Mouse (Mus musculus): ENCODE measurements around the gene 2810021J22Rik. TPM values are rescaled to one million over a fixed set of nuclear protein-coding genes. Genes with fewer than 3 reads are reported as not detected.
A peak's percentile ranks its signal among the peaks of the same experiment; 100 is the strongest.

The 2810021J22Rik gene
- total RNA-seq, 2 experiments from 2014 or later, result 3.5 to 7.1 TPM

DNA sequence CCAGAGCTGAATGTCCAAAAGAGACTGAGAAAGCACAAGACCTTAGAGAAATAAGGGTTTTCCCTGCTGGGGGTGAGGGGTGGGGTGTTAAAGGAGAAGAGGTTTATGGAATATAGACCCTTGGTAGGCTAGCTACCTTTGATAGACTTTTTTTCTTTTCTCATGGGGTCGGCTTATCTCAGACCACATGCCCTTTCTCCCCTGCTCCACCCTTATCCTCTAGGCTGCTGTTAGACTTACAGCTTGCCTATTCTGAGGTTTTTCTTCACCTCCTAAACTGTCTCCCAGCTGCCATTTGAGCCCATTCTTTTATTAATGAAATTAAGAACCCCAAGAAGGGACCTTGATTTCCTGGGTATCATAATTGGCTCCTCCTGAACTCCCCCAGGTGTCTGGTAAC, 46.8 kb downstream of the 2810021J22Rik start:
- 0 out of 2 replicates have a peak, but pooled peaks have one; percentile 21 for ATAC-seq (replicated peaks; ENCODE audit: low FRiP score, low TSS enrichment, poor library complexity, severe bottlenecking)

DNA sequence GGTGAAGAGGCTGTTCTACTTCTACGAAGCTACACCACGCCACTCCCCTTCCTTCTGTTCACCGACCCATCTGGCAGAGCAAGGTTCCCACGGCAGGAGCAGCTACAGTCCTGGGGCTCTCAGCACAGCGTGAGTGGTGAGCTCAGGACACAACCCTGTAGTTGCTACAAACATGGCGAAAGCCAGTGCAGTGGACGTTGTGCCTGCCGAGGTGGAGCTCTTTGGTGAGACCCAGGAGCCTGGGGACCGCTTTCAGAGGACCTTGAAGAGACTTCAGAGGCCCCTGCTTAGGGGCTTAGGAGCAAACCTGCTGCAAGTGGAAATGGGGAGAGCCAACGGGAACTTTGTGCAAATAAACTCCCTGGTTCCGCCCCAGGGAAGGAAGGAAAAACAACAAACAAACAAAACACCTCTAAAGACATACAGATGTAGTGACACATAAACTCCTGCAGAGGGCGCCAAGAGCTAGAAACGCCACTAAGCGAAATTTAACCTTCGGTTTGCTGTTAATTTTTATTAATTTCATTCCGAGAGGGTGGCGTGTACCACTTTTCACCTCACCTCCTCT, 47.5 kb downstream of the 2810021J22Rik start:
- ATAC-seq (replicated peaks; ENCODE audit: low FRiP score, low TSS enrichment, poor library complexity, severe bottlenecking), result no peak

DNA sequence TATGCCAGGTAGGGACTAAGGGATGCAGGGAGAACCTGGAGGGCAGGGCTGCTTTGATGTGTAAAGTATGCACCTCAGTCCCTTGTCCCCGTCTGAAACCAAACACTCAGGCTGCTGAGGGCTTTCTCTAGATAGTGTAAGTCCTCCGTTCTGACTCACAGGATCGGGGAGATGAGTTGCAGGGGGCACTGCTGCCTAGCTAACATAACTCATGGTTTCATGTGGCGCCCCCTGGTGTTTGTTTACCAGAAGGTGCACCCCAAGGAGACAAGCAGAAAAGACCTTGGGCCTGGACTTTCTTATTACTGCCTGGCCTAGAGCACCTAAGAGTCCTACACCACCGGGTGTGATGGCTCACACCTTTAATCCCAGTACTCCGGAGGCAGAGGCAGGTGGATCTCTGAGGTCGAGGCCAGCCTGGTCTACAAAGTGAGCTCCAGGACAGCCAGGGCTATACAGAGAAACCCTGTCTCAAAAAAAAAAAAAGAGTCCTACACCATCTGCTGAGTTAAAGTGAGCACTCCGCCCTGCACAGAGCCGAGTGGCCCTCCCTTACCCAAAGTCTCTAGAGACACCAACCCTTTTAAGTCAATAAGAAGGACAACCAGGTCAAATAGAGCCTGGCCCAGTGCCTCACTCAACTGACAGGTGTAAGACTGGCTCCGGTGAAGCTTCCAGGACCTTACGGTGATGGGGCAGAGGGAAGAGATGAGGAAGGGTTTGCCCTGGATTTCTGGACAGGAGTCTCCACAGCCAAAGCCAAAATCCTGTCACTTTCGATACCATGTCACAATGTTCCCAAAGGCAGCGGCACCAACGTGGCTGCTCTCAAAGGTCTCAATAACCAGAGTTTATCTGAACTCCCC, 50.1 kb downstream of the 2810021J22Rik start:
- peak; percentile 60 for ATAC-seq (replicated peaks; ENCODE audit: low FRiP score, low TSS enrichment, poor library complexity, severe bottlenecking)

DNA sequence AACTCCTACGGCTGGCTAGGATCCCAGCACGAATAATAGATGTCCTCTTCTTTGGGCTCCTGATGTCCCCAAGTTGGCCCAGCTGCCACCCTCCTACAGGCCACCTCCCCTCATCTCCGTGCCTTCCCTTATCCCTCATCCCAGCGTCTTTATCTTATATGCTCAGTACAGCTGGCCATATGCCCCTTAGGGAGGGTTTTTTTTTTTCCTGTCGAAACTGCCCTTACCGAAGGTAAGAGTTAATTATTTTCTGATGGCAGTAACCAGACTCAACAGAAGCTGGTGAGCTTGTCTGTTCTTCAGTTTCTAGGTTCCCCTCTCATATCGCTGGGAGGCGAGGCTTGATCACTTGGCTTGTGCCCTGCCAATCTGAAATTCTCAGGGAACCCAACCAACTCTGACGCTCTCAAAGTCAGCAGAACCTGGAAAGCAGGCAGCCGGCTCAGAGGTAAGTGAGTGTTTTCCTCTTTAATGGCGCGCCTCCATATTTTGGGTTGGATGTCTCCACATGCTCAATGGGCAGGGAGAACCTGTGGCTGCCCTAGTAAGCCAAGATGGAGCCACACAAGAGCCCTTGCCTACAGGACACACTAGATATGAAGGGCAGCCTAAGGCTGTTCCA, 50.8 kb downstream of the 2810021J22Rik start, which contains the start of gene Btnl10:
Btnl10 (plus strand) TSS at position 164 of the 622 bp plus-strand sequence.
- ATAC-seq (replicated peaks; ENCODE audit: low FRiP score, low TSS enrichment, poor library complexity, severe bottlenecking), result peak; percentile 83

DNA sequence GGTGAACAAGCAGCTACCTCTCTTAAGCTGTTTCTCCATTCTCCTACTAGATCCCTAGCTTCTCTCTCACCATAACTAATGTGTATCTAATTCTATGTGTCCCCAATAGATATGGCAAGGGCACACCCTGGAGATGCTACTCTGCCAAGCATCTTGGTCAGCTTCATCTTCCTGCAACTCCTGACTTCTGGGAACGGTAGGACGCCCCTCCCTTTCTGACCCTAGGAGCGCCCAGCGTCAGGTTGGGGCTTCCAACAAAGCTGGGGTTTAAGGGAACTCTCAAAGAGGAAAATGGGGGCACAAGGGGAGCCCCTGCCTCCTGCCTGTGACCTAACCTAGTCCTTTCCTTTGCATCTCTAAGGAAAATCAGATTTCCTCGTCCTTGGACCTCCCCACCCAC, 51.7 kb downstream of the 2810021J22Rik start:
- ATAC-seq (replicated peaks; ENCODE audit: low FRiP score, low TSS enrichment, poor library complexity, severe bottlenecking), result no peak

DNA sequence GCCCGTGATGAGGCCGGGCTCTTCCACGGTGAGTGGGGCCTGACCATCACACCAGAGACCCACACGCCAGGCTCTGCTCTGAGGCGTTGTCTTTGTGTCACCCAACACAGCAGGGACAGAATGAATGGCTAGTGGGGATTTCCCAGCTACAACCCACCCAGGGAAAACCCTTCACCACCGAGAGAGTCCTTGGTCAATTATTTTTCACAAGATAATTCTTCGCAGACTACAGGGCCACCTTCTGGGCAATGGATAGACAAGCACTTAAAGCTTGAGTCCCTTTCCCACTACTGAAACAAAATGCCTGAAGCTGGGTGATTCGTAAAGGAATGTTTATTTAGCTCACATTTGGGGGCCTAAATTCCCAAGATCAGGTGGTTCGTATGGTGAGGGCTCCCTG, 55.4 kb downstream of the 2810021J22Rik start:
- no peak for ATAC-seq (replicated peaks; ENCODE audit: low FRiP score, low TSS enrichment, poor library complexity, severe bottlenecking)

DNA sequence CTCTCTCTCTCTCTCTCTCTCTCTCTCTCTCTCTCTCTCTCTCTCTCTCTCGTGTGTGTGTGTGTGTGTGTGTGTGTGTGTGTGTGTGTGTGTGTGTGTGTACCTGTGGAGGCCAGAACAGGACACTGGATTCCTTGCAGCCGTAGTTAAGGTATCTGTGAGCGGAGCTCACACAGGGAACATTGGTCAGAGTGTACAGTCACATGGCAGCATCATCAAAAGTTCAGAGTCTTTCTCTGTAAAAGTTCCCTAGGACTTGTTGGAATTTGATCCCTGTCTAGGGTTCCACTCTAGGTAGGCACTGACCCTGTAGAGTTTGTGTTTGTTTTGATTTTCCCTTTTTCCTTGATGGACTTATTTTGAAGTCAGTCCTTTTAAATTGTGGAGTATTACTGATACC, 59.6 kb downstream of the 2810021J22Rik start:
- ATAC-seq (replicated peaks; ENCODE audit: low FRiP score, low TSS enrichment, poor library complexity, severe bottlenecking), result no peak

DNA sequence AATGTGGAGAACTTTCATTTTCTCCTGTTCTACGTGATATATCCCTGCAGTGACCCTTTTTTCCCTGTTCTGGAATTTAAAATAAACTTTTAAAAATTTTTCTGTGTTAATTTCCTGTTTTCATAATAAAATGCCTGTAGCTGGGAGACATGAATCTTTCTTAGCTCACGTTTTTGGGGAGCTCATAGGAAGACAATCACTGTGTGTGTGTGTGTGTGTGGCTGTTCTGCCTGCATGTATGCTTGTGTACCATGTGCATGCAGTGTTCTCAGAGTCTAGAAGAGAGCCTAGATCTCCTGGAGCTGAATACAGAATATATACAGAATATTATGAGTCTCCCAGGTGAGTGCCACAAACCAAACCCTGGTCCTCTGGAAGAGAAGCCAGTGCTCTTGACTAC, 60.0 kb downstream of the 2810021J22Rik start:
- no peak for ATAC-seq (replicated peaks; ENCODE audit: low FRiP score, low TSS enrichment, poor library complexity, severe bottlenecking)

DNA sequence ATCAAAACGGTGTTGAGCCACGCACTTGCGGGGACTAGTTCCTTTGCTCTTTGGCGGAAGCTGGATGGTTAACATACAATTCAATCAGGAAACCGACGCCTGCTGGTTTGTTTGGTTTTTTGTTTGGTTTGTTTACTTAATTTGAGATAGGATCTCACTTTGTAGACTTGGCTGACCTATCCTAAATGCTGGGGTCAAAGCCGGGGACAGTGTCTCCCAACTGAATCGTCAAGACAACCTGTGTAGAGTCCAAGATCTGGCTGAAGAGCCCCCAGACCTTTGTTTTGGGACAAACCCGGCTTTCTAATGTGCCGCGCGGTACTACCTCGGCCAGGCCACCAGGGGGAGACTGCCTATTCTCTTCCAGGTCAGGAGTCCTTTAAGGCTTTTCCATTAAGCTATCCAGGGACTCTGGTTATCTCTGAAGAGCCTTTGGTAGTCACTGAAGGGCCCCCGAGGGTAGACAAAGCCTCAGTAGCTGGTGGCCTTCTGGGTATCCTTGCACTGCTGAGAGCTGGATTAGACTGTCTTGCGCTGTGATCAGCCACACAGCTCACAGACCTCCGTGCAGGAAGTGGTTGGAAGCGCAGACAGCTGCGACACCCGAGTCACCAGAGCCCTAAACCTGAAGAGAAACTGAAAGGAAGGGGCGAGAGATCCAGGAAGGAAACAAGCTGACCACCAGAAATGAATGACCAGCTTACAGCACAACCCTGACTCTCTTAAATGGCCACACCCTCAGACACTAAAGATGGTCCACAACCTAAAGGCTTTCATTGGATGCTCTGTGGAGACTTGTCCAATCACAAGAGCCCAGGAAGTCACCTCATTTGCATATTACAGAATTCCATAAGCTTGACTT, 61.0 kb downstream of the 2810021J22Rik start:
- peak; percentile 75 for ATAC-seq (replicated peaks; ENCODE audit: low FRiP score, low TSS enrichment, poor library complexity, severe bottlenecking)

DNA sequence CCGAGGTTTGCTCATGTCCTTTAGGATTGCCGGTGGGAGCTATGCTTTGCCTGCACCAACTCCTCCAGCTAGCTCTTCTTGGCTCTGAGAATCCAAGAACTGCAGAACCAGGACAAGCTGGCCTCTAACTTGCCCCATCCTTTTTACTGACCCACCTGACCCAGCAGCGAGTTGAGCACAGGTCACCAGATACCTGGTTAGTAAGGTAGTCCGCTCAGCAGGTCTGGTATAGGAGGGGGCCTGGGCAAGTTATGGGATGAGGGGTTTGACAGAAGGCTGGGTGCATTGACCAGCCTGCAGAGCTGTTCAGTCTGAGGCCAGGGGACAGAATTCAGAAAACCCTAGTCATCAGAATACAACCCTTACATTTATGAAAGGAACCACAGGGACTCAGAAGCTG, 62.0 kb downstream of the 2810021J22Rik start:
- ATAC-seq (replicated peaks; ENCODE audit: low FRiP score, low TSS enrichment, poor library complexity, severe bottlenecking), result no peak

DNA sequence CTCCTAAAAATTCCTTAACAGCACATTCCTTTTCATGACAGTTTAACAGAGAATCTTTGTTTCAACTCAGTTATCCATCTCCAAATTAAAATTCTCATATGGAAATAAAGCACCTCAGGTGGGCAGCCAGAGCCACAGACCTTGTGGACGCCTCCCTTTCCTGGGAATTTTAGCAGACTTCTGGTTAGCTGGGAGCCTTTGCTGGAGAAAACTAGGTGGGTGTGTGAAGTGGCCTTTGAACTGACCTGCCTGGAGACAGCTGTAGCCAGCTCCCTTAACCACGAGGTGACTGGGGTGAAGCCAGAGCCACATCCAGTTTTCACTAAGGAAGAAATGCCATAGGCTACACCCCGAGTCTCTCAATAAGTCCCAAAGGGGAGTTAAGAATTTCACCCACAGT, 62.6 kb downstream of the 2810021J22Rik start:
- ATAC-seq (replicated peaks; ENCODE audit: low FRiP score, low TSS enrichment, poor library complexity, severe bottlenecking), result no peak

DNA sequence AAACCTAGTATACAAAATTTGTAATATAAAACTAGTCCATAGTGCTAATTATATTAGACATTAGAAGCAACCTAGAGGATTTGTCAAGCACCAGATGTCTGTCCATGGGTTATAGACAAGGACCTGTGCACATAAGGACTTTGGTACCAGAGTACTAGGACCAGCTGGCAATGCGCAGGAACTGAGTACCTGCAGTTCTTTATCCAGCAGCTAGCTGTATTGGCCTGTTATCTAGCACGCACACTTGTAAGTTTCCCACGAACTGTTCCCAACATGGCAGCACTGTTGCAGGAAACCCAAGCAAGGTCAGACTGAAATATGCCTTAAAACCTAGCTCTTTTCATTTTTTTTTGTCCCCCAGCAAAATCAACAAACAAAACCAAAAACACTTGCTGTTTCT, 63.2 kb downstream of the 2810021J22Rik start:
- no peak for ATAC-seq (replicated peaks; ENCODE audit: low FRiP score, low TSS enrichment, poor library complexity, severe bottlenecking)

DNA sequence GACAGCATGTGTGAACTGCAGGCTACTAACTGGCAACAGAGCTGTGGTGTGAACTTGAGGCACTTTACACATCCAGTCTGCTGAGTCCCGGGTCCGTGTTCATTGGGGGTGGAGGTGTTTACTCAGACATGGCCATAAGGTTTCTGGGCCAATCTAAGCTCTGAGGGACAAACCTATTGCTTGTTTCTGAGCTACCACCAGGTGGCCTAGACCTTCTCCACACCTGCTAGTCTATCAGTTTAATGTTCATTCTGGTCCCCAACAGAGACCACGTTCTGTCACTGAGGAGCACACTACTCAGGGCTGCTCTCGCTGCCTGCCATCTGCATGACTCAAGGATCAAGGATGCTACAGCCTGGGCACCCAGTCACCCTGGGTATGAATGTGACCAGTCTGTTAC, 64.6 kb downstream of the 2810021J22Rik start:
- ATAC-seq (replicated peaks; ENCODE audit: low FRiP score, low TSS enrichment, poor library complexity, severe bottlenecking), result 0 out of 2 replicates have a peak, but pooled peaks have one; percentile 20

Other genes with a start within 250 kb of the 2810021J22Rik start
- not detected in 2 replicates for gene Olfr323, start 236.7 kb upstream of the 2810021J22Rik start, total RNA-seq (2014; fragmentation: Nextera tagmentation)
- not detected in 2 replicates for gene Olfr323, start 236.7 kb upstream of the 2810021J22Rik start, total RNA-seq (2017)
- 10.9 and 13.2 TPM in 2 replicates for gene Trim58, start 226.8 kb upstream of the 2810021J22Rik start, total RNA-seq (2014; fragmentation: Nextera tagmentation)
- 5.3 and 8.0 TPM in 2 replicates for gene Trim58, start 226.8 kb upstream of the 2810021J22Rik start, total RNA-seq (2017)
- not detected in 2 replicates for gene Olfr322, start 208.4 kb upstream of the 2810021J22Rik start, total RNA-seq (2014; fragmentation: Nextera tagmentation)
- gene Olfr322, start 208.4 kb upstream of the 2810021J22Rik start, total RNA-seq (2017), result 0.15 TPM in 1 of 2 replicates, not detected in the other
- gene Olfr320, start 186.1 kb upstream of the 2810021J22Rik start, total RNA-seq (2014; fragmentation: Nextera tagmentation), result not detected in 2 replicates
- gene Olfr320, start 186.1 kb upstream of the 2810021J22Rik start, total RNA-seq (2017), result not detected in 2 replicates
- not detected in 2 replicates for gene Olfr319, start 168.1 kb upstream of the 2810021J22Rik start, total RNA-seq (2014; fragmentation: Nextera tagmentation)
- gene Olfr319, start 168.1 kb upstream of the 2810021J22Rik start, total RNA-seq (2017), result not detected in 2 replicates
- gene Olfr318, start 143.2 kb upstream of the 2810021J22Rik start, total RNA-seq (2014; fragmentation: Nextera tagmentation), result not detected in 2 replicates
- gene Olfr318, start 143.2 kb upstream of the 2810021J22Rik start, total RNA-seq (2017), result not detected in 2 replicates
- not detected in 2 replicates for gene Olfr317, start 128.0 kb upstream of the 2810021J22Rik start, total RNA-seq (2014; fragmentation: Nextera tagmentation)
- gene Olfr317, start 128.0 kb upstream of the 2810021J22Rik start, total RNA-seq (2017), result not detected in 2 replicates
- not detected in 2 replicates for gene Olfr316, start 114.5 kb upstream of the 2810021J22Rik start, total RNA-seq (2014; fragmentation: Nextera tagmentation)
- not detected in 2 replicates for gene Olfr316, start 114.5 kb upstream of the 2810021J22Rik start, total RNA-seq (2017)
- gene Olfr315, start 94.0 kb upstream of the 2810021J22Rik start, total RNA-seq (2014; fragmentation: Nextera tagmentation), result not detected in 2 replicates
- not detected in 2 replicates for gene Olfr315, start 94.0 kb upstream of the 2810021J22Rik start, total RNA-seq (2017)
- gene Olfr314, start 84.3 kb upstream of the 2810021J22Rik start, total RNA-seq (2014; fragmentation: Nextera tagmentation), result not detected in 2 replicates
- not detected in 2 replicates for gene Olfr314, start 84.3 kb upstream of the 2810021J22Rik start, total RNA-seq (2017)
- gene Fam183b, start 65.3 kb upstream of the 2810021J22Rik start, total RNA-seq (2014; fragmentation: Nextera tagmentation), result not detected in 2 replicates
- gene Fam183b, start 65.3 kb upstream of the 2810021J22Rik start, total RNA-seq (2017), result not detected in 2 replicates
- gene Olfr313, start 52.2 kb upstream of the 2810021J22Rik start, total RNA-seq (2014; fragmentation: Nextera tagmentation), result not detected in 2 replicates
- not detected in 2 replicates for gene Olfr313, start 52.2 kb upstream of the 2810021J22Rik start, total RNA-seq (2017)
- not detected in 2 replicates for gene Olfr312, start 38.0 kb upstream of the 2810021J22Rik start, total RNA-seq (2014; fragmentation: Nextera tagmentation)
- gene Olfr312, start 38.0 kb upstream of the 2810021J22Rik start, total RNA-seq (2017), result not detected in 2 replicates
- not detected in 2 replicates for gene Olfr311, start 28.0 kb upstream of the 2810021J22Rik start, total RNA-seq (2014; fragmentation: Nextera tagmentation)
- not detected in 2 replicates for gene Olfr311, start 28.0 kb upstream of the 2810021J22Rik start, total RNA-seq (2017)
- 3.4 and 6.6 TPM in 2 replicates for gene Gm12258, start 20.1 kb upstream of the 2810021J22Rik start, total RNA-seq (2014; fragmentation: Nextera tagmentation)
- gene Gm12258, start 20.1 kb upstream of the 2810021J22Rik start, total RNA-seq (2017), result 0.75 and 7.4 TPM in 2 replicates
- gene Zfp39, start 37.0 kb downstream of the 2810021J22Rik start, total RNA-seq (2014; fragmentation: Nextera tagmentation), result 19.2 and 24.5 TPM in 2 replicates
- 18.3 and 20.5 TPM in 2 replicates for gene Zfp39, start 37.0 kb downstream of the 2810021J22Rik start, total RNA-seq (2017)
- 34.1 and 34.2 TPM in 2 replicates for gene Btnl10, start 50.7 kb downstream of the 2810021J22Rik start, total RNA-seq (2014; fragmentation: Nextera tagmentation)
- gene Btnl10, start 50.7 kb downstream of the 2810021J22Rik start, total RNA-seq (2017), result 11.5 and 18.8 TPM in 2 replicates
- 115 and 146 TPM in 2 replicates for gene Rnf187, start 71.7 kb downstream of the 2810021J22Rik start, total RNA-seq (2014; fragmentation: Nextera tagmentation)
- gene Rnf187, start 71.7 kb downstream of the 2810021J22Rik start, total RNA-seq (2017), result 101 and 108 TPM in 2 replicates
- 21.1 and 27.6 TPM in 2 replicates for gene Hist3h2ba, start 81.7 kb downstream of the 2810021J22Rik start, total RNA-seq (2014; fragmentation: Nextera tagmentation)
- 6.3 and 6.5 TPM in 2 replicates for gene Hist3h2ba, start 81.7 kb downstream of the 2810021J22Rik start, total RNA-seq (2017)
- gene Hist3h2a, start 87.5 kb downstream of the 2810021J22Rik start, total RNA-seq (2014; fragmentation: Nextera tagmentation), result 29.7 and 39.9 TPM in 2 replicates
- 238 and 296 TPM in 2 replicates for gene Hist3h2a, start 87.5 kb downstream of the 2810021J22Rik start, total RNA-seq (2017)
- gene Trim17, start 87.5 kb downstream of the 2810021J22Rik start, total RNA-seq (2014; fragmentation: Nextera tagmentation), result not detected in 2 replicates
- gene Trim17, start 87.5 kb downstream of the 2810021J22Rik start, total RNA-seq (2017), result not detected in 2 replicates
- 22.7 and 28.2 TPM in 2 replicates for gene Trim11, start 110.9 kb downstream of the 2810021J22Rik start, total RNA-seq (2014; fragmentation: Nextera tagmentation)
- gene Trim11, start 110.9 kb downstream of the 2810021J22Rik start, total RNA-seq (2017), result 13.9 and 19.2 TPM in 2 replicates

Measured in megakaryocyte-erythroid progenitor cell, adult 5-6 weeks (primary cell).